Mouse (Mus musculus): Measurements from ENCODE around the gene Ccdc63. TPM values are rescaled to one million over a fixed set of nuclear protein-coding genes. Genes with fewer than 3 reads are reported as not detected.
"Not testable (repeated sequence)": the region's sequence is repeated elsewhere in the genome, so short reads cannot be mapped to it uniquely, and the experiment has no call there.

The Ccdc63 gene
- not detected in 2 replicates for polyA plus RNA-seq (2014; fragmentation: Nextera tagmentation; extraction: Ambion mirVana)

DNA sequence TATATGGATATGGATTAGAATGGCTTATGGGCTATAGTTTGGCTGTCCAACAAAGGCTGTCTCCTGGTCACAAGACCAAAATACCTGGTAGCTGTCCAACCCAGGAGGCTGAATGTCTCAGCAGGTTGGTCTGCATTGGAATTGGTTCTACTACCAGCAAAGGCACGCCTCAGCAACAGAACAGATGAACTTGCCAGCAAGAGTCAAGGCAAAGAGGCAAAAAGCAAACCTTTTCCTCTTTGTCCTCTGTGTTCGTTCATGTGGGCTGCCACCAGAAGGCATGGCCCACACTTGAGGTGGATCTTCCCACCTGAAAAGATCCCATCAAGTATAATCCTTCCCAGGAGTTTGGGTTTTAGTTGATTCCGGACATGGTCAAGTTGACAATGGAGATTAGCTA lies at the start of gene Ccdc63:
Ccdc63 (minus strand) TSS at position 101 of the 400 bp plus-strand sequence.
- no peaks in the 10 kb centered on the region for H3K4me1 ChIP-seq (replicated peaks; ENCODE audit: control insufficient read depth, insufficient read depth, low read length)
- no peak within 1 kb of the TSS for H3K27ac ChIP-seq (ENCODE audit: low read depth, low read length)
- H3K4me3 ChIP-seq (ENCODE audit: low read depth, low read length), result no peak within 1 kb of the TSS
- H3K9ac ChIP-seq (ENCODE audit: low read depth, low read length), result no peak within 1 kb of the TSS
- no peaks in the 10 kb centered on the region for H3K36me3 ChIP-seq (ENCODE audit: control insufficient read depth, insufficient read depth, low read length)
- H3K4me2 ChIP-seq (replicated peaks; ENCODE audit: low read depth, low read length), result no peak within 1 kb of the TSS
- H3K9me3 ChIP-seq (ENCODE audit: control insufficient read depth, low read length), result no peaks in the 10 kb centered on the region
- ATAC-seq (ENCODE audit: low FRiP score), result no peak
- H3K27me3 ChIP-seq (ENCODE audit: control insufficient read depth, insufficient read depth, low read length), result no peaks in the 10 kb centered on the region
- no peak for DNase-seq (ENCODE audit: low spot score)
- 90% methylated on average over 3 of the region's 3 CpGs for WGBS

DNA sequence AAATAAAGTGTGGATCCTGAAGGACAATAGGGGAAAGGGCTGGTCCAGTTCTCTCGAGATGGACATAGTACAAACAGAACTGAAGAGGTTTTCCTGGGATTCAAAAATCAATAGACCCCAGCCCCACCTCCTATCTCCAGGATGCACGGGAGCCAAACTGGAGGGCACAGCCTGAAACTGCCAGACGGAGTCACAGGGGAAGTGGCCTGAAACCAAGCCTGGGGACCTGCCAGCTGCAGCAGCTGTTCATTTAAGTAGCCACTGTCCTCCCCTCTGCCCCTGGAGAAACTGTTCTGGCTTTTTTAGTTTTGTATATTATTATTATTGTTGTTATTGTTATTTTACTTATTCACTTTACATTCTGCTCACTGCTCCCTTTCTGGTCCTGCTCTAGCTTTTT lies 48.5 kb upstream of the Ccdc63 start:
- H3K4me3 ChIP-seq (ENCODE audit: low read depth, low read length), result no peak overlapping the region
- H3K9ac ChIP-seq (ENCODE audit: low read depth, low read length), result no peak overlapping the region
- H3K27me3 ChIP-seq (ENCODE audit: control insufficient read depth, insufficient read depth, low read length), result no peaks in the 10 kb centered on the region
- WGBS, result 58% methylated on average over 3 of the region's 3 CpGs
- no peak overlapping the region for H3K27ac ChIP-seq (ENCODE audit: low read depth, low read length)
- H3K4me2 ChIP-seq (replicated peaks; ENCODE audit: low read depth, low read length), result no peak overlapping the region
- no peaks in the 10 kb centered on the region for H3K4me1 ChIP-seq (replicated peaks; ENCODE audit: control insufficient read depth, insufficient read depth, low read length)
- ATAC-seq (ENCODE audit: low FRiP score) (no peak), DNase-seq (ENCODE audit: low spot score) (no peak)
- no peaks in the 10 kb centered on the region for H3K9me3 ChIP-seq (ENCODE audit: control insufficient read depth, low read length)
- no peaks in the 10 kb centered on the region for H3K36me3 ChIP-seq (ENCODE audit: control insufficient read depth, insufficient read depth, low read length)

DNA sequence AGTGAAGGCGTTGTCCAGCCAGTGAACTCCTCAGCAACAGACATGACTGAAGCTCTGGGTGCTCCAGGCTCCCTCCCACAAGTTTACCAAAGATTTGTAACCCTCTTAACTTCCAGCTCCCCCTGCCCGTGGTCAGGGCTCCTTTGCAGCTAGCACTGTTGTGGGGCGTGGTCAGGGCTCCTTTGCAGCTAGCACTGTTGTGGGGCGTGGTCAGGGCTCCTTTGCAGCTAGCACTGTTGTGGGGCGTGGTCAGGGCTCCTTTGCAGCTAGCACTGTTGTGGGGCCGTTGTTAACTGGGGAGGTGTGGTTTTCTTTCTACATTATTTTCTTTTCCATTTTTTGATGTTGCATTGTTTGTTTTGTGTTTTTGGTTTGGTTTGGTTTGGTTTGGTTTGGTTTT lies 44.2 kb upstream of the Ccdc63 start:
- H3K4me1 ChIP-seq (replicated peaks; ENCODE audit: control insufficient read depth, insufficient read depth, low read length); H3K27ac ChIP-seq (ENCODE audit: low read depth, low read length); DNase-seq (ENCODE audit: low spot score); H3K4me3 ChIP-seq (ENCODE audit: low read depth, low read length); H3K36me3 ChIP-seq (ENCODE audit: control insufficient read depth, insufficient read depth, low read length); H3K9ac ChIP-seq (ENCODE audit: low read depth, low read length); ATAC-seq (ENCODE audit: low FRiP score); H3K9me3 ChIP-seq (ENCODE audit: control insufficient read depth, low read length); H3K27me3 ChIP-seq (ENCODE audit: control insufficient read depth, insufficient read depth, low read length); H3K4me2 ChIP-seq (replicated peaks; ENCODE audit: low read depth, low read length): not testable (repeated sequence)
- 89% methylated on average over 6 of the region's 6 CpGs for WGBS

DNA sequence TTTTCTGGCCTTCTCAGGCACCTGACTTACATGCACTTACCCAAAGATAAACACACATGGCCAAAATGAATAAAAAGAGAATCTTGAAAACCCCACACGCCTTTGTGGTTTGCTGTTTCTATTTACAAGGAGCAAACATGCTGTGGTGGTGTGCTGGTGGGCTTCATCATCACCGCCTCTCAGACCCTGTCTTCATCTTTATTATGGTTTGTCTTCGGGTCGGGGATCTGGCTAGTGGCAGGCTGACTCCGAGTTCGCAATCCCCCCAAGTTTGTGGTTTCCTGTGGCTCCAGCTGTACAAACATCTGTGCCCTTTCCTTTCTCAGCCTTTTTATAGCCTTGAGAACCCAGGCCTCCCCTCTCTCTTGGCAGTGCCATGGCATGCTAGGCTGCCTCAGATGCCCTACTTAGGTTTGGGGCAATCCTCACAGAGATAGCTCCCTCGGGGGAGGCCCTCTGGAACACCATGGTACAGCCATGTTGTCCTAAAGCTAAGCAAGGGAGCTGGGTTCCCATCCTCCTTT lies 43.7 kb upstream of the Ccdc63 start:
- no peak overlapping the region for H3K27ac ChIP-seq (ENCODE audit: low read depth, low read length)
- H3K4me3 ChIP-seq (ENCODE audit: low read depth, low read length), result no peak overlapping the region
- H3K9me3 ChIP-seq (ENCODE audit: control insufficient read depth, low read length), result no peaks in the 10 kb centered on the region
- ATAC-seq (ENCODE audit: low FRiP score), result no peak
- H3K27me3 ChIP-seq (ENCODE audit: control insufficient read depth, insufficient read depth, low read length), result no peaks in the 10 kb centered on the region
- no peaks in the 10 kb centered on the region for H3K4me1 ChIP-seq (replicated peaks; ENCODE audit: control insufficient read depth, insufficient read depth, low read length)
- H3K9ac ChIP-seq (ENCODE audit: low read depth, low read length), result no peak overlapping the region
- H3K36me3 ChIP-seq (ENCODE audit: control insufficient read depth, insufficient read depth, low read length), result no peaks in the 10 kb centered on the region
- no peak for DNase-seq (ENCODE audit: low spot score)
- no peak overlapping the region for H3K4me2 ChIP-seq (replicated peaks; ENCODE audit: low read depth, low read length)
- WGBS, result 85% methylated on average over 7 of the region's 7 CpGs

DNA sequence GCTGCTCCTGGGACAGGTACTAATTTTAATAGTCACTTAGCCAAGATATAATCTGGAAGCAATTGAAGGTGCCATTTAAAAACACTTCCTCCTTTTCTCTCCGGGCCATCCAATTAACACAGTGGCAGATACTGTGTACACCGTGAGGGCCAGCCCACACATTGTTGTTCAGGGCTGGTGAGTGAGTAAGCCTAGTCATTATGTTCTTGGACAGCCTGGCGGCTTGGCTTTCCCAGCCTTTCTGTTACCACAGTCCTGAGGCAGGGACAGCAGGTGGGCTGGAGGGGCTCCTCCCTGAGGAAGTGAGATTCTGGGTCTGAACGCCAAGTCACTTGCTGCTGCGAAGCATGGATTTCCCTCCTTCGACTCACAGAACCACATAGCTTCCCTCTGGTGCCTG lies 39.0 kb upstream of the Ccdc63 start:
- Histone ChIP-seq H3K4me3 (ENCODE audit: low read depth, low read length) (no peak overlapping the region), H3K9me3 (ENCODE audit: control insufficient read depth, low read length) (no peaks in the 10 kb centered on the region), H3K27me3 (ENCODE audit: control insufficient read depth, insufficient read depth, low read length) (no peaks in the 10 kb centered on the region), H3K9ac (ENCODE audit: low read depth, low read length) (no peak overlapping the region), H3K4me1 (replicated peaks; ENCODE audit: control insufficient read depth, insufficient read depth, low read length) (no peaks in the 10 kb centered on the region), H3K36me3 (ENCODE audit: control insufficient read depth, insufficient read depth, low read length) (0 out of 2 replicates have a peak, but pooled peaks cover 7% of the 10 kb centered on the region), H3K4me2 (replicated peaks; ENCODE audit: low read depth, low read length) (no peak overlapping the region), H3K27ac (ENCODE audit: low read depth, low read length) (no peak overlapping the region)
- no peak for DNase-seq (ENCODE audit: low spot score)
- WGBS, result 67% methylated on average over 6 of the region's 6 CpGs
- no peak for ATAC-seq (ENCODE audit: low FRiP score)

DNA sequence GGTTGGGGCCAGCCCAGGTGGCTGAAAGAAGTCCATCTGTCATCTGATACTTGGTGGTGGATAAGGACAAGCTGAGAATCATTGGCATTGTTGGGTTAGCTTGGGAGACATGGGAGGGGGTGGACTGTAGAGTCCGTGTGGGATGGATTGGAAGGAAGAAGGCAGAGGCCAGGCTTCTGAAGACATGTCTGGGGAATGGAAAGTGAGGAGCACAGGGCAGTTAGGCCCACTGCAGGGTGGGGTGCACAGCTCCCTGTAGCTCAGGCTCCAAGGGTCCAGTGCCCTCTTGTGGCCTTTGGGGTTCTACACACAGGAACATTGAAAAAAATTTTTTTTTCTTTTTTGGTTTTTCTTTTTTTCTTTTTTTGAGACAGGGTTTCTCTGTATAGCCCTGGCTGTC lies 35.8 kb upstream of the Ccdc63 start:
- Histone ChIP-seq H3K27me3 (ENCODE audit: control insufficient read depth, insufficient read depth, low read length) (no peaks in the 10 kb centered on the region), H3K36me3 (ENCODE audit: control insufficient read depth, insufficient read depth, low read length) (peaks cover 22% of the 10 kb centered on the region), H3K4me3 (ENCODE audit: low read depth, low read length) (no peak overlapping the region), H3K27ac (ENCODE audit: low read depth, low read length) (no peak overlapping the region), H3K9ac (ENCODE audit: low read depth, low read length) (no peak overlapping the region), H3K4me2 (replicated peaks; ENCODE audit: low read depth, low read length) (no peak overlapping the region), H3K9me3 (ENCODE audit: control insufficient read depth, low read length) (no peaks in the 10 kb centered on the region), H3K4me1 (replicated peaks; ENCODE audit: control insufficient read depth, insufficient read depth, low read length) (no peaks in the 10 kb centered on the region)
- DNase-seq (ENCODE audit: low spot score) (peak; percentile 53), ATAC-seq (ENCODE audit: low FRiP score) (no peak)
- 58% methylated on average over 1 of the region's 1 CpGs for WGBS

DNA sequence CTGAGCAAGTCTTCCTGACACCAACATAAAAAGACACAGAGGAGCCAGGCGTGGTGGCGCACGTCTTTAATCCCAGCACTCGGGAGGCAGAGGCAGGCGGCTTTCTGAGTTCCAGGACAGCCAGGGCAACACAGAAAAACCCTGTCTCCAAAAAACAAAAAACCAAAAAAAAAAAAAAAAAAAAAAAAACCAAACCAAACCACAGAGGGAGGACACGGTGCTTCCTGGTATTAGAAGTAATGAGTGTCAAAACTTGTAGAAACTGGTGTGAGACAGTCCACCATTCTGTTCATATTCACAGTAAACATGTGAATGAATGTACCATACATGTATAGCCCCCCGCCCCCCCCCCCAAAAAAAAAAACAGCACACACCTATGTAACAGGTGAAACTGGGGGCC lies 35.3 kb upstream of the Ccdc63 start:
- ATAC-seq (ENCODE audit: low FRiP score) (no peak), DNase-seq (ENCODE audit: low spot score) (no peak)
- no peak overlapping the region for H3K9ac ChIP-seq (ENCODE audit: low read depth, low read length)
- H3K36me3 ChIP-seq (ENCODE audit: control insufficient read depth, insufficient read depth, low read length), result peaks cover 25% of the 10 kb centered on the region
- H3K4me3 ChIP-seq (ENCODE audit: low read depth, low read length), result no peak overlapping the region
- H3K4me1 ChIP-seq (replicated peaks; ENCODE audit: control insufficient read depth, insufficient read depth, low read length), result no peaks in the 10 kb centered on the region
- no peak overlapping the region for H3K27ac ChIP-seq (ENCODE audit: low read depth, low read length)
- no peaks in the 10 kb centered on the region for H3K27me3 ChIP-seq (ENCODE audit: control insufficient read depth, insufficient read depth, low read length)
- 92% methylated on average over 7 of the region's 7 CpGs for WGBS
- H3K4me2 ChIP-seq (replicated peaks; ENCODE audit: low read depth, low read length), result no peak overlapping the region
- H3K9me3 ChIP-seq (ENCODE audit: control insufficient read depth, low read length), result no peaks in the 10 kb centered on the region

DNA sequence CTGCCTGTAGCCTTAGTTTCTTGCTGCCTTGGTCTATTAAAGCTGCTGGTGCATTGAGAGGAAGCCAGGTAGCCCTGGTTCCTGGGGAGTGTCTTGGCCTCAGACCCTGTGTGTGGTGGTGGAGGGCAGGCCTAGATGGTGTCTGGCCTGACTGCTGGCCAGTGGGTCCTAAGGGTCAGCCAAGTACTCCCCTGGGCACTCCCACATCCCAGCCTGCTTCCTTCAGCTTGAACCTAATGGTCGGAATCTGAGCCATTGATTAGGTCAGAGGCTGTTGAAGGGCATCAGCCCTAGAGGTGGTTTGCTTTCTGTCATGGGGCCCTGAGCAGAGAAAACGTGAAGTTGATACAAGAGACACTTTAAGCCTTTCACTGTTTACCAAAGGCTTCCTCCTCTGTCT lies 34.8 kb upstream of the Ccdc63 start:
- Histone ChIP-seq H3K4me2 (replicated peaks; ENCODE audit: low read depth, low read length) (no peak overlapping the region), H3K36me3 (ENCODE audit: control insufficient read depth, insufficient read depth, low read length) (peaks cover 31% of the 10 kb centered on the region)
- WGBS, result 78% methylated on average over 2 of the region's 2 CpGs

DNA sequence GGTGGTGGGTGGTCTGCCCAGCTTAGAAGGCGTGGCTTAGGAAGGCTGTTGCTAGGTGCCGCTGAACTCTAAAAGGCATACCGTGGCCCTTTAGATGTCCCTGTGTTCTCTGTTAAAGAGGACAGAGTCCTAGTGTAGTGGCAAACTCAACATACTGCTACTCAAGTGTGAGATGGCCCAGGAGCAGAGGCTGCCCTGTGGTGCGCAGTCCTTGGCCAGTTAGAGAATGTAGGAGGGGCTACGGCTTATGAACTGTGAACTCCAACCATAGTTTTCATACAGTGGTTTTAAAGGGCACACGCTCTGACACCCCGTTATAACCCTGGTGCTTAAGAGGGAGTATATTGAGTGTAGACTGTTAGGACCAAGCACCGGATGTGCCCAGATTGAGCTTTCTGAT lies 30.4 kb upstream of the Ccdc63 start:
- no peak overlapping the region for H3K4me3 ChIP-seq (ENCODE audit: low read depth, low read length)
- no peak overlapping the region for H3K9ac ChIP-seq (ENCODE audit: low read depth, low read length)
- no peaks in the 10 kb centered on the region for H3K27me3 ChIP-seq (ENCODE audit: control insufficient read depth, insufficient read depth, low read length)
- H3K9me3 ChIP-seq (ENCODE audit: control insufficient read depth, low read length), result no peaks in the 10 kb centered on the region
- no peak for ATAC-seq (ENCODE audit: low FRiP score)
- 92% methylated on average over 8 of the region's 8 CpGs for WGBS
- no peaks in the 10 kb centered on the region for H3K4me1 ChIP-seq (replicated peaks; ENCODE audit: control insufficient read depth, insufficient read depth, low read length)
- H3K36me3 ChIP-seq (ENCODE audit: control insufficient read depth, insufficient read depth, low read length), result peaks cover 41% of the 10 kb centered on the region
- H3K27ac ChIP-seq (ENCODE audit: low read depth, low read length), result no peak overlapping the region
- DNase-seq (ENCODE audit: low spot score), result no peak
- H3K4me2 ChIP-seq (replicated peaks; ENCODE audit: low read depth, low read length), result no peak overlapping the region

More for the DNA sequence above, 34.8 kb upstream of the Ccdc63 start:
- ATAC-seq (ENCODE audit: low FRiP score), result no peak
- H3K4me3 ChIP-seq (ENCODE audit: low read depth, low read length), result no peak overlapping the region
- no peaks in the 10 kb centered on the region for H3K27me3 ChIP-seq (ENCODE audit: control insufficient read depth, insufficient read depth, low read length)
- no peaks in the 10 kb centered on the region for H3K4me1 ChIP-seq (replicated peaks; ENCODE audit: control insufficient read depth, insufficient read depth, low read length)
- no peaks in the 10 kb centered on the region for H3K9me3 ChIP-seq (ENCODE audit: control insufficient read depth, low read length)
- DNase-seq (ENCODE audit: low spot score), result no peak
- no peak overlapping the region for H3K27ac ChIP-seq (ENCODE audit: low read depth, low read length)
- H3K9ac ChIP-seq (ENCODE audit: low read depth, low read length), result no peak overlapping the region

All from hindbrain, embryonic 11.5 days (tissue).